Mouse (Mus musculus): ENCODE measurements around the gene Npsr1. TPM values are rescaled to one million over a fixed set of nuclear protein-coding genes. Genes with fewer than 3 reads are reported as not detected.

Gene Npsr1
- polyA plus RNA-seq, 1 experiment from 2014 or later: 0.07 TPM

- 58% methylated on average over 5 of the region's 5 CpGs for WGBS (ENCODE audit: insufficient replicate concordance)
- H3K9ac ChIP-seq: no peak overlapping the region
- ATAC-seq (ENCODE audit: low read depth): no peak
- H3K36me3 ChIP-seq: no peaks in the 10 kb centered on the region
- H3K27me3 ChIP-seq: no peaks in the 10 kb centered on the region
- H3K4me2 ChIP-seq: no peak overlapping the region
- no peaks in the 10 kb centered on the region for H3K9me3 ChIP-seq (replicated peaks)
- no peaks in the 10 kb centered on the region for H3K4me1 ChIP-seq (replicated peaks)
- H3K27ac ChIP-seq: no peak overlapping the region
- H3K4me3 ChIP-seq (replicated peaks): no peak overlapping the region
- no peak for DNase-seq
These were observed 209.2 kb downstream of the Npsr1 start for GRCm38 (mm10) chr9:24306990-24307389.

GRCm38 (mm10) chr9:24307400-24307799, 209.6 kb downstream of the Npsr1 start:
- no peaks in the 10 kb centered on the region for H3K9me3 ChIP-seq (replicated peaks)
- no peak overlapping the region for H3K4me3 ChIP-seq (replicated peaks)
- no peaks in the 10 kb centered on the region for H3K27me3 ChIP-seq
- no peak overlapping the region for H3K4me2 ChIP-seq
- H3K4me1 ChIP-seq (replicated peaks): no peaks in the 10 kb centered on the region
- H3K9ac ChIP-seq: no peak overlapping the region
- DNase-seq (no peak), ATAC-seq (ENCODE audit: low read depth) (no peak)
- 53% methylated on average over 3 of the region's 3 CpGs for WGBS (ENCODE audit: insufficient replicate concordance)
- no peak overlapping the region for H3K27ac ChIP-seq
- no peaks in the 10 kb centered on the region for H3K36me3 ChIP-seq

GRCm38 (mm10) chr9:24315835-24316234, 218.0 kb downstream of the Npsr1 start:
- 72% methylated on average over 2 of the region's 2 CpGs for WGBS (ENCODE audit: insufficient replicate concordance)
- ATAC-seq (ENCODE audit: low read depth) (no peak), DNase-seq (no peak)
- H3K4me2 ChIP-seq: no peak overlapping the region
- H3K27ac ChIP-seq: no peak overlapping the region
- no peak overlapping the region for H3K4me3 ChIP-seq (replicated peaks)
- no peaks in the 10 kb centered on the region for H3K36me3 ChIP-seq
- no peaks in the 10 kb centered on the region for H3K9me3 ChIP-seq (replicated peaks)
- H3K4me1 ChIP-seq (replicated peaks): no peaks in the 10 kb centered on the region
- H3K9ac ChIP-seq: no peak overlapping the region
- no peaks in the 10 kb centered on the region for H3K27me3 ChIP-seq

- H3K4me1 ChIP-seq (replicated peaks): no peaks in the 10 kb centered on the region
- H3K9ac ChIP-seq: no peak overlapping the region
- no peaks in the 10 kb centered on the region for H3K9me3 ChIP-seq (replicated peaks)
- no peak for DNase-seq
- no peaks in the 10 kb centered on the region for H3K36me3 ChIP-seq
- H3K27ac ChIP-seq: no peak overlapping the region
- no peaks in the 10 kb centered on the region for H3K27me3 ChIP-seq
- no peak overlapping the region for H3K4me2 ChIP-seq
- 39% methylated on average over 2 of the region's 2 CpGs for WGBS (ENCODE audit: insufficient replicate concordance)
- H3K4me3 ChIP-seq (replicated peaks): no peak overlapping the region
- ATAC-seq (ENCODE audit: low read depth): no peak
These were observed 233.9 kb downstream of the Npsr1 start for GRCm38 (mm10) chr9:24331661-24332060.

- no peak for ATAC-seq (ENCODE audit: low read depth)
- H3K36me3 ChIP-seq: no peaks in the 10 kb centered on the region
- no peak overlapping the region for H3K4me2 ChIP-seq
- DNase-seq: no peak
- H3K27me3 ChIP-seq: no peaks in the 10 kb centered on the region
- no peak overlapping the region for H3K27ac ChIP-seq
- H3K4me3 ChIP-seq (replicated peaks): no peak overlapping the region
- WGBS (ENCODE audit: insufficient replicate concordance): 44% methylated on average over 3 of the region's 3 CpGs
- H3K4me1 ChIP-seq (replicated peaks): no peaks in the 10 kb centered on the region
- H3K9me3 ChIP-seq (replicated peaks): no peaks in the 10 kb centered on the region
- H3K9ac ChIP-seq: no peak overlapping the region
These were observed 243.5 kb downstream of the Npsr1 start for GRCm38 (mm10) chr9:24341321-24341720.

- no peaks in the 10 kb centered on the region for H3K36me3 ChIP-seq
- H3K9ac ChIP-seq: no peak overlapping the region
- H3K9me3 ChIP-seq (replicated peaks): no peaks in the 10 kb centered on the region
- H3K4me2 ChIP-seq: no peak overlapping the region
- ATAC-seq (ENCODE audit: low read depth) (no peak), DNase-seq (no peak)
- no peak overlapping the region for H3K4me3 ChIP-seq (replicated peaks)
- no peaks in the 10 kb centered on the region for H3K27me3 ChIP-seq
- H3K27ac ChIP-seq: no peak overlapping the region
- WGBS (ENCODE audit: insufficient replicate concordance): 21% methylated on average over 1 of the region's 1 CpGs
- no peaks in the 10 kb centered on the region for H3K4me1 ChIP-seq (replicated peaks)
These were observed 249.2 kb downstream of the Npsr1 start for GRCm38 (mm10) chr9:24347011-24347410.

GRCm38 (mm10) chr9:24349510-24349909, 251.7 kb downstream of the Npsr1 start:
- Histone ChIP-seq H3K9ac (no peak overlapping the region), H3K27ac (no peak overlapping the region), H3K36me3 (no peaks in the 10 kb centered on the region), H3K4me2 (no peak overlapping the region), H3K4me3 (replicated peaks) (no peak overlapping the region), H3K4me1 (replicated peaks) (no peaks in the 10 kb centered on the region), H3K9me3 (replicated peaks) (no peaks in the 10 kb centered on the region), H3K27me3 (no peaks in the 10 kb centered on the region)
- ATAC-seq (ENCODE audit: low read depth) (no peak), DNase-seq (no peak)
- WGBS (ENCODE audit: insufficient replicate concordance): 30% methylated on average over 2 of the region's 2 CpGs

GRCm38 (mm10) chr9:24351402-24351801, 253.6 kb downstream of the Npsr1 start:
- Histone ChIP-seq H3K4me2 (no peak overlapping the region), H3K9ac (no peak overlapping the region), H3K4me1 (replicated peaks) (no peaks in the 10 kb centered on the region), H3K27ac (no peak overlapping the region), H3K36me3 (no peaks in the 10 kb centered on the region), H3K4me3 (replicated peaks) (no peak overlapping the region), H3K27me3 (no peaks in the 10 kb centered on the region), H3K9me3 (replicated peaks) (no peaks in the 10 kb centered on the region)
- WGBS (ENCODE audit: insufficient replicate concordance): 66% methylated on average over 3 of the region's 3 CpGs
- DNase-seq (no peak), ATAC-seq (ENCODE audit: low read depth) (no peak)

Data from liver, embryonic 13.5 days (tissue).